Mouse (Mus musculus) embryonic facial prominence, embryonic 14.5 days (tissue): ENCODE data around the gene Ccdc59. TPM values are rescaled to one million over a fixed set of nuclear protein-coding genes. Genes with fewer than 3 reads are reported as not detected.

Experiments
- ATAC-seq: fragments of 200-750 bp; cut with Nextera tagmentation; 2 replicates; pipeline ENCODE4 v1.8.0; 2017; ENCODE audit warnings: low read depth, moderate number of reproducible peaks, moderate TSS enrichment
- DNase-seq: peaks from one replicate; pipeline ENCODE4 v3.0.0-alpha.2; 2015; ENCODE audit warnings: low spot score
- H3K27ac ChIP-seq: fragments of 300-500 bp; sonication (generic); replicated peaks from 2 replicates; pipeline ENCODE4 v1.5.1; 2014; ENCODE audit warnings: low read depth, mild to moderate bottlenecking, low read length, moderate library complexity
- H3K27me3 ChIP-seq: fragments of 300-500 bp; sonication (generic); replicated peaks from 2 replicates; pipeline ENCODE4 v1.6.1; 2014; ENCODE audit warnings: low read length; ENCODE audit not compliant: control insufficient read depth, insufficient read depth
- H3K36me3 ChIP-seq: fragments of 300-500 bp; sonication (generic); 2 replicates; pipeline ENCODE4 v1.6.1; 2014; ENCODE audit warnings: low read length, mixed read lengths; ENCODE audit not compliant: control insufficient read depth, insufficient read depth
- H3K4me1 ChIP-seq: fragments of 300-500 bp; sonication (generic); 2 replicates; pipeline ENCODE4 v1.6.1; 2014; ENCODE audit warnings: antibody characterized with exemption, low read length; ENCODE audit not compliant: control insufficient read depth, insufficient read depth
- H3K4me2 ChIP-seq: fragments of 300-500 bp; sonication (generic); 2 replicates; pipeline ENCODE4 v1.6.1; 2014; ENCODE audit warnings: low read depth, mild to moderate bottlenecking, low read length, moderate library complexity, mixed read lengths
- H3K4me3 ChIP-seq: fragments of 300-500 bp; sonication (generic); 2 replicates; pipeline ENCODE4 v1.5.1; 2014; ENCODE audit warnings: low read depth, mild to moderate bottlenecking, low read length
- H3K9ac ChIP-seq: fragments of 300-500 bp; sonication (generic); 2 replicates; pipeline ENCODE4 v1.6.1; 2014; ENCODE audit warnings: low read depth, mild to moderate bottlenecking, low read length, moderate library complexity, mixed read lengths
- H3K9me3 ChIP-seq: fragments of 300-500 bp; sonication (generic); 2 replicates; pipeline ENCODE4 v1.6.1; 2016; ENCODE audit warnings: low read length; ENCODE audit not compliant: control insufficient read depth
- WGBS: fragments of 180-500 bp; shearing (Covaris S2); extraction: QIAGEN DNeasy Blood & Tissue Kit; methylation state at CpG from one replicate; pipeline ENCODE4 v1.1.7; 2014; 5-methylcytosine and 5-hydroxymethylcytosine counted together
- polyA plus RNA-seq: library from polyadenylated mRNA; unstranded; fragments of >200 nt; fragmentation: Nextera tagmentation; extraction: Ambion mirVana; gene quantifications from 2 replicates; pipeline ENCODE4 v1.2.1, GENCODE M21; 2014

Ccdc59 gene
- polyA plus RNA-seq: 56.4 and 58.4 TPM in 2 replicates

- ATAC-seq (peak; percentile 99), DNase-seq (peak; percentile 98)
- WGBS: under 1% methylated on average over 55 of the region's 90 CpGs
- peaks cover 37% of the 10 kb centered on the region for H3K36me3 ChIP-seq
- no peaks in the 10 kb centered on the region for H3K27me3 ChIP-seq
- H3K4me2 ChIP-seq: peak within 1 kb of the TSS; percentile 78
- H3K9ac ChIP-seq: peak within 1 kb of the TSS; percentile 77
- H3K9me3 ChIP-seq: no peaks in the 10 kb centered on the region
- H3K4me3 ChIP-seq: peak within 1 kb of the TSS; percentile 85
- H3K27ac ChIP-seq: peak within 1 kb of the TSS; percentile 95
- peaks cover 6% of the 10 kb centered on the region; the same call in 1 of the 2 replicates for H3K4me1 ChIP-seq
Observed at GRCm38 (mm10) chr10:105840928-105841888, at the start of gene Ccdc59, which contains the start of gene Mettl25. Ccdc59 (plus strand) TSS chr10:105841067. Mettl25 (minus strand) TSS chr10:105841380.

- DNase-seq: no peak
- H3K27me3 ChIP-seq: no peaks in the 10 kb centered on the region
- H3K4me1 ChIP-seq: no peaks in the 10 kb centered on the region
- H3K9me3 ChIP-seq: no peaks in the 10 kb centered on the region
- no peak overlapping the region for H3K4me3 ChIP-seq
- H3K27ac ChIP-seq: no peak overlapping the region
- no peak for ATAC-seq
- H3K9ac ChIP-seq: no peak overlapping the region
- WGBS: 69% methylated on average over 15 of the region's 15 CpGs
- no peak overlapping the region for H3K4me2 ChIP-seq
- 0 out of 2 replicates have a peak, but pooled peaks cover 4% of the 10 kb centered on the region for H3K36me3 ChIP-seq
Observed at GRCm38 (mm10) chr10:105793776-105794552, 46.9 kb upstream of the Ccdc59 start.

GRCm38 (mm10) chr10:105797250-105797924 is 43.5 kb upstream of the Ccdc59 start:
- DNase-seq: no peak
- 72% methylated on average over 8 of the region's 8 CpGs for WGBS
- H3K9ac ChIP-seq: no peak overlapping the region
- ATAC-seq: no peak
- no peak overlapping the region for H3K4me2 ChIP-seq
- H3K36me3 ChIP-seq: 0 out of 2 replicates have a peak, but pooled peaks cover 4% of the 10 kb centered on the region
- no peak overlapping the region for H3K27ac ChIP-seq
- no peaks in the 10 kb centered on the region for H3K27me3 ChIP-seq
- H3K9me3 ChIP-seq: no peaks in the 10 kb centered on the region
- no peaks in the 10 kb centered on the region for H3K4me1 ChIP-seq
- H3K4me3 ChIP-seq: no peak overlapping the region

- 65% methylated on average over 6 of the region's 6 CpGs for WGBS
- Histone ChIP-seq H3K9me3 (no peaks in the 10 kb centered on the region), H3K4me2 (no peak overlapping the region), H3K9ac (no peak overlapping the region), H3K4me1 (no peaks in the 10 kb centered on the region), H3K36me3 (no peaks in the 10 kb centered on the region), H3K4me3 (no peak overlapping the region), H3K27ac (no peak overlapping the region), H3K27me3 (no peaks in the 10 kb centered on the region)
- DNase-seq: no peak
- ATAC-seq: no peak
Observed at GRCm38 (mm10) chr10:105801147-105801546, 39.7 kb upstream of the Ccdc59 start.

- Histone ChIP-seq H3K4me3 (no peak overlapping the region), H3K27ac (no peak overlapping the region)
- WGBS: 93% methylated on average over 6 of the region's 6 CpGs
Observed at GRCm38 (mm10) chr10:105802132-105802531, 38.7 kb upstream of the Ccdc59 start.

GRCm38 (mm10) chr10:105803461-105803860 is 37.4 kb upstream of the Ccdc59 start:
- no peak overlapping the region for H3K4me2 ChIP-seq
- no peak overlapping the region for H3K9ac ChIP-seq
- no peaks in the 10 kb centered on the region for H3K36me3 ChIP-seq
- ATAC-seq (no peak), DNase-seq (no peak)
- WGBS: 90% methylated on average over 2 of the region's 2 CpGs
- no peaks in the 10 kb centered on the region for H3K27me3 ChIP-seq
- no peaks in the 10 kb centered on the region for H3K9me3 ChIP-seq
- H3K4me1 ChIP-seq: no peaks in the 10 kb centered on the region
- H3K4me3 ChIP-seq: no peak overlapping the region
- no peak overlapping the region for H3K27ac ChIP-seq

More at GRCm38 (mm10) chr10:105802132-105802531, 38.7 kb upstream of the Ccdc59 start:
- no peaks in the 10 kb centered on the region for H3K4me1 ChIP-seq
- DNase-seq (no peak), ATAC-seq (no peak)
- H3K9me3 ChIP-seq: no peaks in the 10 kb centered on the region
- no peaks in the 10 kb centered on the region for H3K36me3 ChIP-seq
- no peaks in the 10 kb centered on the region for H3K27me3 ChIP-seq
- H3K4me2 ChIP-seq: no peak overlapping the region
- H3K9ac ChIP-seq: no peak overlapping the region

- H3K9me3 ChIP-seq: no peaks in the 10 kb centered on the region
- no peak overlapping the region for H3K4me2 ChIP-seq
- no peak overlapping the region for H3K4me3 ChIP-seq
- H3K27me3 ChIP-seq: no peaks in the 10 kb centered on the region
- H3K27ac ChIP-seq: no peak overlapping the region
- H3K9ac ChIP-seq: no peak overlapping the region
- no peaks in the 10 kb centered on the region for H3K36me3 ChIP-seq
- ATAC-seq (no peak), DNase-seq (peak; percentile 15)
- no peaks in the 10 kb centered on the region for H3K4me1 ChIP-seq
- 60% methylated on average over 7 of the region's 7 CpGs for WGBS
Observed at GRCm38 (mm10) chr10:105806259-105807010, 34.4 kb upstream of the Ccdc59 start.
